Mouse (Mus musculus) midbrain, postnatal 0 days (tissue): ENCODE measurements at regions not wholly inside any gene's neighbourhood (a gene's known extent, or its start where the extent isn't known, plus 50 kb on each side); places are given as distances from the start of the nearest gene placed in this dataset.

Source experiments
- ATAC-seq: fragments of 200-750 bp; cut with Nextera tagmentation; 2 replicates; pipeline ENCODE4 v1.8.0; 2017; ENCODE audit warnings: moderate number of reproducible peaks, mild to moderate bottlenecking, moderate TSS enrichment, moderate library complexity; ENCODE audit not compliant: low FRiP score
- DNase-seq: peaks from one replicate; pipeline ENCODE4 v3.0.0-alpha.2; 2015; ENCODE audit warnings: low spot score
- H3K27ac ChIP-seq: fragments of 300-500 bp; sonication (generic); 2 replicates; pipeline ENCODE4 v1.5.1; 2014; ENCODE audit warnings: low read depth, mild to moderate bottlenecking, low read length, mixed read lengths
- H3K27me3 ChIP-seq: fragments of 300-500 bp; sonication (generic); 2 replicates; pipeline ENCODE4 v1.6.1; 2014; ENCODE audit warnings: low read length, control low read depth, mixed read lengths; ENCODE audit not compliant: insufficient read depth
- H3K36me3 ChIP-seq: fragments of 300-500 bp; sonication (generic); 2 replicates; pipeline ENCODE4 v1.6.1; 2014; ENCODE audit warnings: low read length, control low read depth, mixed read lengths; ENCODE audit not compliant: insufficient read depth
- H3K4me1 ChIP-seq: fragments of 300-500 bp; sonication (generic); 2 replicates; pipeline ENCODE4 v1.6.1; 2014; ENCODE audit warnings: mild to moderate bottlenecking, control low read depth, antibody characterized with exemption, low read length, mixed read lengths; ENCODE audit not compliant: insufficient read depth
- H3K4me2 ChIP-seq: fragments of 300-500 bp; sonication (generic); 2 replicates; pipeline ENCODE4 v1.6.1; 2014; ENCODE audit warnings: low read depth, mild to moderate bottlenecking, low read length, mixed read lengths; ENCODE audit not compliant: poor library complexity, severe bottlenecking
- H3K4me3 ChIP-seq: fragments of 300-500 bp; sonication (generic); 2 replicates; pipeline ENCODE4 v1.5.1; 2014; ENCODE audit warnings: low read depth, mild to moderate bottlenecking, low read length, moderate library complexity
- H3K9ac ChIP-seq: fragments of 300-500 bp; sonication (generic); replicated peaks from 2 replicates; pipeline ENCODE4 v1.6.1; 2014; ENCODE audit warnings: mild to moderate bottlenecking, low read length, moderate library complexity, mixed read lengths; ENCODE audit not compliant: poor library complexity, severe bottlenecking
- H3K9me3 ChIP-seq: fragments of 300-500 bp; sonication (generic); 2 replicates; pipeline ENCODE4 v1.6.1; 2016; ENCODE audit warnings: low read length, control low read depth
- CTCF ChIP-seq: IDR thresholded peaks from 2 replicates; pipeline ENCODE4 v1.5.1; 2016; ENCODE audit warnings: antibody characterized with exemption, mild to moderate bottlenecking
- WGBS: fragments of 180-500 bp; shearing (Covaris S2); extraction: QIAGEN DNeasy Blood & Tissue Kit; methylation state at CpG from one replicate; pipeline ENCODE4 v1.1.7; 2014; 5-methylcytosine and 5-hydroxymethylcytosine counted together

DNA sequence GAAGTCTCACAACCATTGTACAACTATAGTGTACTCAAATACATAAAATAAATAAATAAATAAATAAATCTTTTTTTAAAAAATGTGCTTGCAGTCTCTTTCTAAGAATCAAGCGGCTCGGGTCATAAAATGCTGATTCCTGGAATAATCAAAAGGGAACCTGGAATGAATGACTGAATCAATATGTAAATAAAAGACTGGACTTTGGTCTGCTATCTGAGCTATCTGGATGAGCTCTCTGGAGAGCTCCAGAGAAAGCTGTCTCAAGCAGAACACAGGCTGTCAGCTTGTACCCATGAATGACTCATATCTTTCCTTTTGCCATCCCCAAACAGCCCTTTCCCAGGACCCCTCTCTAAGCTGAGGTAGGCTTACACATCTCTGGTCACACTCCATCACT is 75.8 kb upstream of the Pias1 start:
- Histone ChIP-seq H3K36me3 (no peaks in the 10 kb centered on the region), H3K4me1 (peaks cover 10% of the 10 kb centered on the region), H3K4me3 (no peak overlapping the region), H3K9me3 (peaks cover 7% of the 10 kb centered on the region), H3K27ac (no peak overlapping the region), H3K4me2 (no peak overlapping the region), H3K9ac (no peak overlapping the region), H3K27me3 (no peaks in the 10 kb centered on the region)
- DNase-seq (no peak), ATAC-seq (no peak)
- TF ChIP-seq CTCF: no peak
- 100% methylated on average over 2 of the region's 2 CpGs for WGBS

DNA sequence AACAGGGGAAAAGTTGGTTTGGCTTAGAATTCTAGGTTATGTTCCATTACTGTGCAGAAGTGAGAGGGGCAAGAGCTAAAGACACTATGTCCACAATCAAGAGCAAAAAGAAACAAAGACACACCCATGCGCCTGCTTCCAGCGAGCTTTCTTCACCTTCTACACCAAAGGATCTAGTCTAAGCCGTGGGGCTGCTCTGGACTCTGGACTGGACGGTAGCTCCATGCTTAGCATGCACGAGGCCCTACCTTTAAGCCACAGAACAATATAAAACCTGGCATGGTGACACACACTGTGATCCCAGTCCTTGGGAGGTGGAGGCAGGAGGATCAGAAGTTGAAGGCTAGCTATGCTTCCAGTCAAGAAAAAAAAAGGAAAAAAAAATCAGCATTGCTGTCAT is 73.0 kb upstream of the Pias1 start:
- no peak overlapping the region for H3K9ac ChIP-seq
- no peak for ATAC-seq
- peaks cover 10% of the 10 kb centered on the region for H3K4me1 ChIP-seq
- no peak for TF ChIP-seq CTCF
- 84% methylated on average over 5 of the region's 5 CpGs for WGBS
- H3K27me3 ChIP-seq: no peaks in the 10 kb centered on the region
- no peak overlapping the region for H3K4me3 ChIP-seq
- H3K27ac ChIP-seq: no peak overlapping the region
- DNase-seq: no peak
- H3K4me2 ChIP-seq: no peak overlapping the region
- no peaks in the 10 kb centered on the region for H3K36me3 ChIP-seq
- peaks cover 7% of the 10 kb centered on the region for H3K9me3 ChIP-seq

DNA sequence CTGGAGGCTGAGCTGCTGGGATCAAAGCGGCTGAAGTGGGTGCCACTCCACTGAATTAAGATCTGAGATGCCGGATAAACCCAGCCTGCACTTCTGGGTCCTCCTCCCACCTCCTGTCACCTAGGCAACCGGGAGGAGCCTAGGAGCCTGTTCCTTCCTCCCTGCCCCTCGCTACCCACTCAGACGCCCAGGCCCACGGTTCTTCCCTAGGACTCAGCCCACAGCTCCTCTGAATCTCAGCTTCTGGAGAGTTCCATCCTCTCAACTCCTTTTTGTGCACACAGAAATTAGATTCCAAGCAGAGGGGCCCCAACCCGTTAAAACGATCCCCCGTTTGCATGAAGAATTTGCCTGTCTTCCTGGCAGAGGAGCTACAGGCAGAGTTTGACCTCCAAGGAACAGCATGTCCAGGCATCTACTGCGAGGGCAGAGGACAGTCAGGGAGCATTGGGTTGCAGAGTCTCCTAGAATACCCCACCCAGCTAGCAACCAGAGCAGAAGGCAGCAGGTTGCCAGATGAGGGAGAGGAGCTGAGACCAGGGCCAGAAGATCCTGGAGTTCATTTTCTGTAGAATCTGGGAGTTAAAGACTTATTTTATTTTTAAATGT is 71.6 kb upstream of the Pias1 start:
- Histone ChIP-seq H3K36me3 (no peaks in the 10 kb centered on the region), H3K27me3 (no peaks in the 10 kb centered on the region), H3K27ac (peak overlapping the region; percentile 7; the same call in 1 of the 2 replicates), H3K9me3 (peaks cover 7% of the 10 kb centered on the region), H3K4me1 (peaks cover 10% of the 10 kb centered on the region), H3K4me3 (no peak overlapping the region), H3K9ac (no peak overlapping the region), H3K4me2 (peak overlapping the region; percentile 40)
- DNase-seq (peak; percentile 77), ATAC-seq (peak; percentile 82)
- 2% methylated on average over 10 of the region's 10 CpGs for WGBS
- no peak for TF ChIP-seq CTCF

DNA sequence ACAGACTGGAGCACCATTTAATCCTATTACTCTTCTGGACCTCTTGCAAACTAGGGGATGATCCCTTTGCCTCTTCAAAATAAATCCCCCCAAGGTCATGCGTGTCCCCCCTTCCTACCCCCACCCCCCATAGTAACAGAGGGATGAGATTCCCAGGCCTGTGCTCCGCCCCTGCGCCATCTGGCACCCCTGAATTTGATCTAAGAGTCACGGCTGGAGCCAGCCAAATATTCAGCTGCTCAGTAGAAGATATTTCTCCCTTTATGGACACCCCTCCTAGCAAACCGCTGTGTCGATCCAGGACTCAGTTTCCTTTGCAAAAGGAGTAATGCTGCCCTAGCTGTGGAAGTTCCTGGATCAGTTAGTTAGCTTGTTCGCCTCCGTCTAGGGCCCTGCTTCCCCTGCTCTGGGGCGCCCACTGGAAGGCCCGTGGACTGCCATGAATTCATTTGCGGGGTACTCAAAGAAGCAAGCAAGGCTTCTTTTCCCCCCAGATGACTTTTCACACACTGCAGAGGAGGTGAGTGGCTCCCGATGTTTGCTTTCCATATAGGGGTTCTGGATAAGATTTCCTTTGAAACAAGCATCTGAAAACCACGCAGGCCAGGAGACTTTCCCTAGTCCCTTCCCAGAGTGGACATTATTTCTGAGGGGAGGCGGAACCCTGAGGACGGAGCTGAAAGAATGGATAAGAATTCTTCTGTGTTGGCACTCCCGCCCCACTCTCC is 70.9 kb upstream of the Pias1 start:
- Histone ChIP-seq H3K27ac (peak overlapping the region; percentile 7; the same call in 1 of the 2 replicates), H3K9me3 (peaks cover 7% of the 10 kb centered on the region), H3K4me3 (no peak overlapping the region), H3K27me3 (no peaks in the 10 kb centered on the region), H3K36me3 (no peaks in the 10 kb centered on the region), H3K4me2 (peak overlapping the region; percentile 40), H3K9ac (no peak overlapping the region), H3K4me1 (peaks cover 10% of the 10 kb centered on the region)
- 10% methylated on average over 16 of the region's 16 CpGs for WGBS
- no peak for TF ChIP-seq CTCF
- ATAC-seq: no peak
- peak; percentile 61 for DNase-seq

DNA sequence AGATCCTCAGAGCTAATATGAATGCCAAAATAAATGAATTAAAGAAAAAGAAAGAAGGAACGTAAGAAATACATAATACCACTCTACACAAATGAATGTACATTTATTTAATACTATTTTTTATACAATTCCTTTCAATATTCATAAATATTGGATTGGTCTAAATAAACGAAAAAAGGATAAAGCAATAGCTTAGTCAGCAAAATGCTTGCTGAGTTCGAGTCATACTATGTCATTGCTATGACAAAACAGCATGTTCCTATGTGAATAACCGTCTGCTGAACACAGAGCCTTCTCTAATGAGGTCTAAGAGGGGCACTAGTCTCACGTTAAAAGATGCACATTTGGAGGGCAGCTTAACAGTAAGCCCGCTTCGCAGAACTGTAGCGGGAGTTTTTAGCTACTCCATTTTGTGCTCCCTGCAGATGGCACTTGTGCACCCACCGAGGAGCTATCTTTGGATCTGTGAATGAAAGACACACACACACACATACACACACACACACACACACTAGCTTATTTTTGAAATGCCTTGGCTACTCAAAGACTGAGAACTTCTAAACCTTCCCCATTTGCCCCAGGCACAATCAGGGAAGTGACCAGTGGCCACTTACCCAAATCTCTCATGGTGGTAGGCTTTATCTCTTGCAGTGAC is 69.1 kb upstream of the Pias1 start:
- no peaks in the 10 kb centered on the region for H3K27me3 ChIP-seq
- no peak for TF ChIP-seq CTCF
- no peak overlapping the region for H3K9ac ChIP-seq
- H3K27ac ChIP-seq: no peak overlapping the region
- H3K4me2 ChIP-seq: no peak overlapping the region
- no peaks in the 10 kb centered on the region for H3K36me3 ChIP-seq
- WGBS: 73% methylated on average over 9 of the region's 9 CpGs
- DNase-seq: no peak
- H3K4me1 ChIP-seq: peaks cover 10% of the 10 kb centered on the region
- no peaks in the 10 kb centered on the region for H3K9me3 ChIP-seq
- H3K4me3 ChIP-seq: no peak overlapping the region
- ATAC-seq: no peak

DNA sequence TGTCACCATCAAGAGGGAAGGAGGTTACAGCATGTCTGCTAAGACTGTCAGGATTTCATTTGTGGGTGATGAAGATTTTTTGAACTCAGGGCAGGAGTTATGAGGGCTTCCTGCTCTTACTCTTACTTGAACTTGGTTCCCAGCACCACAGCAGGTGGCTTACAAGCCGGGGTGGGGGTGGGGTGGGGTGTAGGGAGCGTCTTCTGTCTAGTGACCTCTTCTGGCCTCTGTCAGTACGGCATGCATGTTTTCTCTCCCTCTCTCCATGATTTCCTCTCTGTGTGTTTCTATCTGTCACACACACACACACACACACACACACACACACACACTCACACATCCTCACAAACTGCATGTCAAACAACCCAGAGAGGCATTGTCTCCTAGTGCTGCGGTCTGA is 64.5 kb upstream of the Pias1 start:
- no peaks in the 10 kb centered on the region for H3K9me3 ChIP-seq
- WGBS: 55% methylated on average over 4 of the region's 4 CpGs

More for the DNA sequence above, 64.5 kb upstream of the Pias1 start:
- no peak overlapping the region for H3K27ac ChIP-seq
- no peaks in the 10 kb centered on the region for H3K27me3 ChIP-seq
- no peak for DNase-seq
- H3K4me1 ChIP-seq: no peaks in the 10 kb centered on the region
- H3K4me2 ChIP-seq: no peak overlapping the region
- no peak for ATAC-seq
- H3K9ac ChIP-seq: no peak overlapping the region
- H3K4me3 ChIP-seq: no peak overlapping the region
- TF ChIP-seq CTCF: no peak
- H3K36me3 ChIP-seq: no peaks in the 10 kb centered on the region
